Mouse (Mus musculus) kidney, postnatal 10 days (tissue): ENCODE data around the gene Zfp74.

Experiments used
- DNase-seq: peaks from one replicate; pipeline ENCODE4 v3.0.0; 2021; ENCODE audit warnings: mixed read lengths

The Zfp74 gene

GRCm38 (mm10) chr7:29943720-29944119, 10.2 kb downstream of the Zfp74 start:
- no peak for DNase-seq

GRCm38 (mm10) chr7:29942740-29943139, 11.1 kb downstream of the Zfp74 start:
- DNase-seq = no peak

GRCm38 (mm10) chr7:29941027-29941426, 12.9 kb downstream of the Zfp74 start:
- DNase-seq = no peak

- DNase-seq = no peak
These were observed 15.0 kb downstream of the Zfp74 start for GRCm38 (mm10) chr7:29938856-29939255.

- no peak for DNase-seq
These were observed 31.1 kb downstream of the Zfp74 start for GRCm38 (mm10) chr7:29922780-29923179.

- no peak for DNase-seq
These were observed 32.3 kb downstream of the Zfp74 start for GRCm38 (mm10) chr7:29921439-29922093.

GRCm38 (mm10) chr7:29918062-29918453, 35.8 kb downstream of the Zfp74 start:
- no peak for DNase-seq

GRCm38 (mm10) chr7:29917371-29918061, 36.4 kb downstream of the Zfp74 start:
- no peak for DNase-seq

GRCm38 (mm10) chr7:29912172-29912571, 41.7 kb downstream of the Zfp74 start:
- DNase-seq = no peak

GRCm38 (mm10) chr7:29910252-29910651, 43.6 kb downstream of the Zfp74 start:
- DNase-seq = no peak

GRCm38 (mm10) chr7:29908130-29908950, 45.5 kb downstream of the Zfp74 start, which contains the start of gene Zfp383:
Gene Zfp383 (plus strand): TSS chr7:29908223.
- DNase-seq = peak; percentile 89

- no peak for DNase-seq
These were observed 46.7 kb downstream of the Zfp74 start for GRCm38 (mm10) chr7:29907206-29907605.

GRCm38 (mm10) chr7:29906682-29907058, 47.2 kb downstream of the Zfp74 start:
- DNase-seq = no peak

- peak; percentile 75 for DNase-seq
These were observed 47.8 kb downstream of the Zfp74 start, which contains the start of gene Zfp27 for GRCm38 (mm10) chr7:29905966-29906681. Gene Zfp27 (minus strand): TSS chr7:29906572.

- no peak for DNase-seq
These were observed 49.8 kb downstream of the Zfp74 start for GRCm38 (mm10) chr7:29904101-29904500.

GRCm38 (mm10) chr7:29898351-29898750, 55.5 kb downstream of the Zfp74 start:
- DNase-seq = no peak

GRCm38 (mm10) chr7:29892756-29893155, 61.1 kb downstream of the Zfp74 start:
- DNase-seq = no peak

- DNase-seq = no peak
These were observed 63.4 kb downstream of the Zfp74 start for GRCm38 (mm10) chr7:29890501-29890900.

GRCm38 (mm10) chr7:29880916-29881315, 73.0 kb downstream of the Zfp74 start:
- DNase-seq = no peak
